Mouse (Mus musculus) embryonic fibroblast, embryonic 13.5 days (primary cell): ENCODE measurements around the gene Tshz3. TPM values are rescaled to one million over a fixed set of nuclear protein-coding genes. Genes with fewer than 3 reads are reported as not detected.

Experiments
- H3K27ac ChIP-seq: 2 replicates; pipeline ENCODE4 v1.5.1; 2012; ENCODE audit warnings: low read length, control low read depth, inconsistent platforms; ENCODE audit not compliant: insufficient read depth
- H3K4me1 ChIP-seq: 2 replicates; pipeline ENCODE4 v1.6.1; 2011; ENCODE audit warnings: low read length; ENCODE audit not compliant: control insufficient read depth, insufficient read depth
- H3K4me3 ChIP-seq: 2 replicates; pipeline ENCODE4 v1.5.1; 2011; ENCODE audit warnings: mild to moderate bottlenecking, control low read depth, low read length; ENCODE audit not compliant: insufficient read depth
- CTCF ChIP-seq: IDR thresholded peaks from 2 replicates; pipeline ENCODE4 v1.5.1; 2011; ENCODE audit warnings: mild to moderate bottlenecking, control low read depth, low read length, moderate library complexity, borderline replicate concordance; ENCODE audit not compliant: insufficient read depth
- POLR2A ChIP-seq: IDR thresholded peaks from 2 replicates; pipeline ENCODE4 v1.6.1; 2011; ENCODE audit warnings: low read depth, mild to moderate bottlenecking, control low read depth, low read length, moderate library complexity
- polyA plus RNA-seq: library from polyadenylated mRNA; stranded (reverse); fragments of >200 nt; gene quantifications from 2 replicates; pipeline ENCODE4 v1.2.4, GENCODE M21; 2011; ENCODE audit warnings: low read depth; ENCODE audit not compliant: missing spikeins, insufficient read length

Tshz3 gene
- polyA plus RNA-seq, 1 experiment: 14.0 TPM

- H3K4me3 ChIP-seq: no peak overlapping the region
- no peak overlapping the region for H3K27ac ChIP-seq
- H3K4me1 ChIP-seq: peaks cover 11% of the 10 kb centered on the region; the same call in 1 of the 2 replicates
- TF ChIP-seq CTCF (no peak), POLR2A (no peak)
Observed at GRCm38 (mm10) chr7:36710387-36710786, 12.5 kb downstream of the Tshz3 start.

- Histone ChIP-seq H3K27ac (no peak overlapping the region), H3K4me1 (peaks cover 11% of the 10 kb centered on the region; the same call in 1 of the 2 replicates), H3K4me3 (no peak overlapping the region)
- TF ChIP-seq CTCF (no peak), POLR2A (no peak)
Observed at GRCm38 (mm10) chr7:36711766-36712165, 13.8 kb downstream of the Tshz3 start.

GRCm38 (mm10) chr7:36714323-36714722 lies 16.4 kb downstream of the Tshz3 start:
- TF ChIP-seq POLR2A (no peak), CTCF (no peak)
- Histone ChIP-seq H3K27ac (no peak overlapping the region), H3K4me3 (no peak overlapping the region), H3K4me1 (peaks cover 6% of the 10 kb centered on the region; the same call in 1 of the 2 replicates)

DNA sequence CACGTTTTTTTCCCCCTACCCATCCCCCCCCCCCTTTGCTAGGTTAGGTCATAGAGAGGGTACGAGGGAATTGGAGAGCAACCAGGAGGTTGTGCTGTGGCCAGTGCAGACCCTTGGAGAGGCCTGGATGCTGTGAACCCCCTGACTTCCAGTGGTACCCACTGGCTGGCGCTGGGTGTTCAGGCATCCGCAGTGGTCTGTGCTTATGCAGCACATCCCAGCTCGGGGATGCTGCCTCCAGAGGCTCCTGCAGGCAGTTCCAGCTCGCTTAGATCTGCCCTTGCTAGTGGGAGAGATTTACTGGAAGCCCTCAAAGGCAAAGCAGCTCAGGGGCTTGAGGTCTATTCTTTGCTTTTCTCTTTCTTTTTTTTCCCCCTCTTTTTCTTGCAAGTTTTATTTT lies 19.3 kb downstream of the Tshz3 start:
- peak overlapping the region; percentile 32 for H3K27ac ChIP-seq
- H3K4me1 ChIP-seq: peaks cover 2% of the 10 kb centered on the region; the same call in 1 of the 2 replicates
- TF ChIP-seq POLR2A: no peak
- no peak for TF ChIP-seq CTCF
- no peak overlapping the region for H3K4me3 ChIP-seq

DNA sequence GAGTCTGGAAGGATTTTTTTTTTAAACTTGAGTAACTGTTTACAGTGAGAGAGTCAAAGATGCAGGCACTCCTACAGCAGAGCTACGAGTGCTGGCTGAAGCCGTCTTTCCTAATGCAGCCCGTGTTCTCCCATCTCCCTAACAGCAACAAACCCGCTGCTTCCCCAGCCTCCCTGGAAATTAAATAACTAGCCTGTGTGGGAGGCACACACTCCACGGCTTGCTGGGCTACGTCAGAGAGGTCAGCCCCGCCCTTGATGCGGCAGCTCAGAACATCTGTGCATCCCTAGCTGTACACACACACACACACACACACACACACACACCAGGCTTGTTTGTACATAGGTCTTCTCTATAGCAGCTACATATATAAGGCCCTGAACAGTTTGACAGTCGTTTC lies 22.9 kb downstream of the Tshz3 start:
- H3K4me1 ChIP-seq: no peaks in the 10 kb centered on the region
- H3K27ac ChIP-seq: no peak overlapping the region
- H3K4me3 ChIP-seq: no peak overlapping the region
- TF ChIP-seq POLR2A: no peak
- TF ChIP-seq CTCF: no peak

DNA sequence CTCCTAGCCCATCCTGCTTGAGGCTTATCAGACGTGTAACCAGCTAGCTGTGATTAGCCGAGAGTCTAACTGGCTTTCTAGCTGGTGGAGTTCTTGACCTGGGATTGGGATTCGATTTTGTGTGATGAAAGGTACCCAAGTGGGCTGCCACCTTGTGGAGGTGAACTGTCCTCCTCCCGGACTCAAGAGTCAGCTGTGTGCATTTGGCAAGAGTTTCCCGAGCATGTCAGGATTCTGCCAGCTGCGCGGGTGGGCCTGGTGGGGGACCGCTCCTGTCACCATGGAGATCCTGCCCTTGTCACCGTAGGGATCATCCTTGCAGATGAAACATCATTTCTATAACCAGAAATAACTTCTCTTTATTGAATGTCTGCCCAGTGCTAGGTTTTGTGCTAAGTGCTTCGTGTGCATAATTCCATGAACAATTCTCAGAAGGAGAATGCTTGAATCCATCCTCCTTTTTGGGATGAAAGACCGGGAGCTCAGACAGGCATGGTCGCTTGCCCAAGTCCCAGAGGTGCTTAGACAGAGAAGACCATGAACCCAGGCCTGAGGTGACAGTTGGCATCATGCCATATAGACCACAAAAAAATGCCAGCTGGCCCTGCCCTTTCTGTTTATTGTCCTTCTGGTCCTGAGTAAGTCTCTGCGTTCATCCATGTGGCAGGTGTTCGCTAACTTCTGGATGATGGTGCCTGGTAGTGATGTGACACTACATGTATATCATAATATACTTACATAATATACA lies 38.6 kb downstream of the Tshz3 start:
- Histone ChIP-seq H3K4me3 (no peak overlapping the region), H3K27ac (no peak overlapping the region), H3K4me1 (no peaks in the 10 kb centered on the region)
- TF ChIP-seq POLR2A (no peak), CTCF (no peak)

- Histone ChIP-seq H3K4me3 (no peak overlapping the region), H3K27ac (no peak overlapping the region), H3K4me1 (no peaks in the 10 kb centered on the region)
- TF ChIP-seq CTCF (no peak), POLR2A (no peak)
Observed at GRCm38 (mm10) chr7:36751480-36751879, 53.6 kb downstream of the Tshz3 start.

DNA sequence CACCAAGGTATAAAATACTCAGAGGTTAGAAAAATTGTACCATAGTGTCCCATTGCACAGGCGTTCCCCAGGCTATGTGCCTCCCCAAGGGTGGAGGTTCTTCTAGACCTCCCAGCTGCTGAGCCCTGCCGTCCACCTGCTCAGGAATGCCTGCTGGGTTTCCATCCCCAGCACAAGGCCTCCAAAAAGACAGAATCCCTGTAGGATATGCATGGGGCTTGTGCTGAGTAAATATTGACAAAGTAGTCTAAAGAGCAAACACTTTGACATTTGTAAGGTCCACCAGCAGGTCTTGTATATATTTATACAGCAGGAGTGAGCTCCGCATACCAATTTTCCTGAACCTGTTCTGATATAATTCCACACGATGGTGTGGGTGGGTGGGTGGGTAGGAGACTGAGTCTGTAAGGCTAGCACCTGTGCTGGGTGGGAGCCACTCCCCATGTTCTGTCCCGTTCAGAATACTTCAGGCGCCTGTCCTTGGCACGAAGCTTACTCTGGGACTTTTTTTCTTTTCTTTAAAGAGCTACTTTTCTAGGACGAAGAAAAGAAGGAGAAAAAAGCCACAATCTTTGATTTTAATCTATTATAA lies 69.7 kb downstream of the Tshz3 start:
- H3K27ac ChIP-seq: no peak overlapping the region
- no peaks in the 10 kb centered on the region for H3K4me1 ChIP-seq
- H3K4me3 ChIP-seq: no peak overlapping the region
- TF ChIP-seq POLR2A (no peak), CTCF (no peak)

DNA sequence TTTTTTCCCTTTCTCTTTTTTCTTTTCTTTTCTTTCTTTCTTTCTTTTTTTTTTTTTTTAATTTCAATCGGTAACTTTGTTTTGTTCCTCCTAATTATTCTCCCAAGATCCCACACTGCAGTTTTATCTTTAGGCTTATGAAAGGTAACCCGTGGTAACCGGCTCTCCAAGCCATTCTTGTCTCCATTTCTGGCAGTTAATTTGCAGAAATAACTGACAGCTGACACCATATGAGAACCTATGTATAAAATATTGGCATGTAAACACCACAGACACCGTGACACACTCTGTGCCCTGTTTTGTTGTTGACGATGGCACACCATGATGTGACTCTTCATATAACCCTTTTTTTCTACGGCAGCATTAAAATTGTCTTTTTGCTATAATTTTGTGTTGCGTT lies 75.2 kb downstream of the Tshz3 start:
- H3K27ac ChIP-seq: no peak overlapping the region
- no peak overlapping the region for H3K4me3 ChIP-seq
- TF ChIP-seq POLR2A: no peak
- TF ChIP-seq CTCF: no peak
- peaks cover 4% of the 10 kb centered on the region; the same call in 1 of the 2 replicates for H3K4me1 ChIP-seq

GRCm38 (mm10) chr7:36776956-36777355 lies 79.0 kb downstream of the Tshz3 start:
- H3K27ac ChIP-seq: no peak overlapping the region
- peaks cover 4% of the 10 kb centered on the region; the same call in 1 of the 2 replicates for H3K4me1 ChIP-seq
- TF ChIP-seq CTCF (no peak), POLR2A (no peak)
- no peak overlapping the region for H3K4me3 ChIP-seq
